Comparison of ENCODE assay signal across 13 mouse cellular contexts in genomic region chr5:63823362-63824332, GRCm38 (mm10). TPM values are rescaled to one million over a fixed set of nuclear protein-coding genes. Genes with fewer than 3 reads are reported as not detected.
DNase-seq lines count a peak whose midpoint lies in the region; ATAC-seq and TF ChIP-seq lines count a peak whose summit lies in the region.
"Had no signal": no experiment of that assay in that cellular context is flagged by ENCODE, and none has a peak within 500 bp of the region (broad histone marks: within the 10 kb centered on the region; RNA-seq: fewer than 3 reads in every experiment).

No protein-coding gene starts in this region.

- TF ChIP-seq CTCF in heart, adult 2 months (IDR thresholded peaks at IDR 0.05): no peak

- H3K4me3 ChIP-seq in heart, adult 2 months: no peak overlapping the region
- no peak overlapping the region for H3K4me3 ChIP-seq in stomach, embryonic 14.5 days (ENCODE audit: low read depth, low read length)
- H3K4me3 ChIP-seq in forebrain, embryonic 10.5 days: no peak overlapping the region

- no peak for TF ChIP-seq EP300 in heart, adult 2 months (IDR thresholded peaks at IDR 0.05; ENCODE audit: insufficient read depth, low read depth, low read length)

- H3K4me1 ChIP-seq in heart, adult 2 months (ENCODE audit: control insufficient read depth, insufficient read depth, low read length): no peaks in the 10 kb centered on the region
- H3K4me1 ChIP-seq in stomach, embryonic 14.5 days (ENCODE audit: control insufficient read depth, insufficient read depth, low read length): peaks cover 17% of the 10 kb centered on the region; the same call in 1 of the 2 replicates
- peaks cover 7% of the 10 kb centered on the region; the same call in 1 of the 2 replicates for H3K4me1 ChIP-seq in forebrain, embryonic 10.5 days

- intact Hi-C loops in heart, adult 2 months (cut with DNase I): no loop called here
- intact Hi-C loops in heart, postnatal 14 days (cut with DNase I): no loop called here

- ATAC-seq in stomach, embryonic 14.5 days (ENCODE audit: insufficient number of reproducible peaks, insufficient read depth, low FRiP score, low read depth): peak; percentile 74

- H3K27ac ChIP-seq in heart, adult 2 months: no peak overlapping the region
- H3K27ac ChIP-seq in stomach, embryonic 14.5 days (ENCODE audit: low read length): peak overlapping the region; percentile 44; the same call in 1 of the 2 replicates
- H3K27ac ChIP-seq in forebrain, embryonic 10.5 days: no peak overlapping the region
- H3K27ac ChIP-seq: liver, embryonic 14.5 days had no signal

- H3K36me3 ChIP-seq in heart, adult 2 months (ENCODE audit: control insufficient read depth, insufficient read depth, low read length): no peaks in the 10 kb centered on the region
- no peaks in the 10 kb centered on the region for H3K36me3 ChIP-seq in stomach, embryonic 14.5 days (ENCODE audit: control insufficient read depth, insufficient read depth, low read length)
- no peaks in the 10 kb centered on the region for H3K36me3 ChIP-seq in forebrain, embryonic 10.5 days (replicated peaks)

- no peak for TF ChIP-seq POLR2A in heart, adult 2 months (IDR thresholded peaks at IDR 0.05; ENCODE audit: insufficient read depth, low read depth, low read length)

- no peak overlapping the region for H3K4me2 ChIP-seq in stomach, embryonic 14.5 days (replicated peaks; ENCODE audit: low read depth, low read length)

- 77% methylated on average over 10 of the region's 10 CpGs for WGBS in heart, adult 2 months
- 47% methylated on average over 10 of the region's 10 CpGs for WGBS in stomach, embryonic 14.5 days
- 79% methylated on average over 10 of the region's 10 CpGs for WGBS in forebrain, embryonic 10.5 days

- DNase-seq in heart, adult 11 months: peak; percentile 64
- DNase-seq in heart, adult 2 months: no peak
- DNase-seq in kidney, adult 9 months: peak; percentile 71
- DNase-seq in lung, adult 18-20 months: peak; percentile 70 to 78
- DNase-seq in spleen, postnatal 14 days (ENCODE audit: low spot score in 2 of 2): no peak
- no peak for DNase-seq in heart, postnatal 14 days
- no peak for DNase-seq in forebrain, embryonic 10.5 days (ENCODE audit: extremely low spot score, low spot score)
- DNase-seq: cerebellum, adult 8-10 months; gastrocnemius, postnatal 25 days; midbrain, embryonic 14.5 days; right cerebral cortex, postnatal 14 days had no signal

- no peaks in the 10 kb centered on the region for H3K27me3 ChIP-seq in heart, adult 2 months (ENCODE audit: control insufficient read depth, insufficient read depth, low read length)
- no peaks in the 10 kb centered on the region for H3K27me3 ChIP-seq in stomach, embryonic 14.5 days (ENCODE audit: control insufficient read depth, insufficient read depth, low read length)
- no peaks in the 10 kb centered on the region for H3K27me3 ChIP-seq in forebrain, embryonic 10.5 days (ENCODE audit: poor library complexity, severe bottlenecking)

- H3K9me3 ChIP-seq in stomach, embryonic 14.5 days (ENCODE audit: control insufficient read depth, low read depth, low read length): no peaks in the 10 kb centered on the region
- H3K9me3 ChIP-seq in forebrain, embryonic 10.5 days: no peaks in the 10 kb centered on the region

- no peaks in the 10 kb centered on the region for H3K79me2 ChIP-seq in heart, adult 2 months (replicated peaks; ENCODE audit: control insufficient read depth, insufficient read depth, low read length)

- no peak overlapping the region for H3K9ac ChIP-seq in heart, adult 2 months (ENCODE audit: low read depth, low read length)
- H3K9ac ChIP-seq in stomach, embryonic 14.5 days (replicated peaks; ENCODE audit: low read depth, low read length): no peak overlapping the region
- H3K9ac ChIP-seq: liver, embryonic 14.5 days had no signal

RNA-seq across cellular contexts. Expression of gene 0610040J01Rik, which starts 11.5 kb away (rescaled TPM):
- 1 to 10 TPM; 3.1 to 3.2 TPM for total RNA-seq in heart, adult 2 months (2021)
- polyA plus RNA-seq in heart, adult 2 months (2012; rRNA removed): 3.1 and 3.4 TPM in 2 replicates
- polyA plus RNA-seq in stomach, embryonic 14.5 days (2014; fragmentation: Nextera tagmentation; extraction: Ambion mirVana): 28.0 and 28.7 TPM in 2 replicates
- total RNA-seq in heart, postnatal 14 days (2021): 1 to 10 TPM; 1.4 to 1.5 TPM
- polyA plus RNA-seq in forebrain, embryonic 10.5 days (2016; fragmentation: Nextera tagmentation; extraction: Ambion mirVana): 1.9 and 2.0 TPM in 2 replicates

Comparison
In these comparisons a context has a peak if more than half of its experiments do, and no peak if none do; other contexts are left out.
1. DNase-seq: peak in heart, adult 11 months (single experiment), kidney, adult 9 months (single experiment) and lung, adult 18-20 months (2 of 2); none in heart, adult 2 months (0 of 2), spleen, postnatal 14 days (0 of 2), heart, postnatal 14 days (0 of 2) and forebrain, embryonic 10.5 days (single experiment).